Mouse (Mus musculus) thymus, postnatal 0 days (tissue): ENCODE results near the gene Fam126b. TPM values are rescaled to one million over a fixed set of nuclear protein-coding genes. Genes with fewer than 3 reads are reported as not detected.
"Not testable (repeated sequence)": the region's sequence is repeated elsewhere in the genome, so short reads cannot be mapped to it uniquely, and the experiment has no call there.

Source experiments
- DNase-seq: peaks from one replicate; pipeline ENCODE4 v3.0.0-alpha.2; 2015; ENCODE audit warnings: low spot score
- polyA plus RNA-seq: library from polyadenylated mRNA; unstranded; fragments of >200 nt; fragmentation: Nextera tagmentation; extraction: Ambion mirVana; gene quantifications from 2 replicates; pipeline ENCODE4 v1.2.1, GENCODE M21; 2015

The Fam126b gene
- polyA plus RNA-seq, 1 experiment from 2014 or later, result 7.3 TPM

DNA sequence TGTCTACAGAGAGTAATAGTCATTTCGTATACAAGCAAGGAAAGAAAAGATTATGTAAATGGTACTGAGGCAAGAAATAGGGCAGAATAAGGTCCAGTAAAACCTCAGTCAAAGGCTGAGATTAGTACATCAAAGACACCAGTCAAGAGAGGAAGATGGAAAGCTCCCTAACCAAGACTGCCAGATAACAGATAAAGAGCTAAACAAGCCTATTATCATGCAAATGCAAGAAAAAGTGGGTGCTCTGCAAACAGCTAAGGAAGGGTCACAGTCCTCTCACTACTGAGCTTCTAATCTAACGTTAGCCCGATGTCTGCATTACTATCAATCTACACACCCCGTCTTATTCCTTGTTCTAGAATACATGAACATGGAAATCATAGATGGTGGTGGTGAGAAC lies 15.7 kb downstream of the Fam126b start:
- no peak for DNase-seq

DNA sequence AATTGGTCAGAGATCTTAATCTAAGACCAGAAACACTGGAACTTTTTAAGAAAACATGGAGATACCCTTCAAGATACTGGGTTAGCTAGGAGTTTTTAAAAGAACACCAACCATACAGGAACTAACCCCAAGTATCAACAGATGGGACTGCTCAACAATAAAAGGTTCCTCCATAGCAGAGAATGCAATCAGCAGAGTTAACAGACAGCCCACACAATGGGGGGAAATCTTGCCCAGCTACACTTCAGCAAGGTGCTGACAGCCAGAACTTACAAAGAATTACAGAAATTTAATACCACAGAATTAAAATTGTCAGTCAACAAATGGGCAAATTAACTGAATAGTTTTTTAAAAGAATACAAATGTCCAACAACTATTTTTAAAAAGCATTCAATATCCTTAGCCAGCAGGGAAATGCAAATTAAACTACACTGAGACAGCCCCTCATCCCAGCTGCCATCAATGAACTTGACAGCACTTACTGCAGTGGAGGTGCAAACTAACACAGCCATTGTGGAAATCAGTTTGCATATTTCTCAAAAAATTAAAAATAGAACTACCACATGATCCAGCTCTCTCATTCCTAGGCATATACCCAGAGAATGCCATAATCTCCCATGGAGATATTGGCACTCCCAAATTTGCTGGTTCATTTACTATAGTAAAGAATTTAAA lies 17.5 kb downstream of the Fam126b start:
- no peak for DNase-seq

DNA sequence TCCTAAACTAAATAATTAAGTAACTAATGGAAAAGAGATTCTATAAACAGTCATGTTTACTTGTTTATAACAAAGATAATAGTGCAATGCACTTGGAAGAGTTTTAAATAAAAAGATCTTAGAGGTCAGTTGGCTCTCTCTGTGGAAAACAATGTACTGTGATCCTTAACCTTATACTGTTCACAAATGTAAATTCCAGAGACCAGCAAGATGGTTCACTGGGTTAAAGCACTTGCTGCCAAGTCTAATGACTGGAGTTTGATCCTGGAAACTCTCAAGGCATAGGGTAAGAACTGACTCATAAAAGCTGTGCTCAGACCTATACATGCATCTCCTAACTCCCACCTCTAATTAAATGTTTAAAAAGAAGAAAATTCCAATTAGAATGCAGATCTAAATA lies 19.5 kb downstream of the Fam126b start:
- DNase-seq, result no peak

DNA sequence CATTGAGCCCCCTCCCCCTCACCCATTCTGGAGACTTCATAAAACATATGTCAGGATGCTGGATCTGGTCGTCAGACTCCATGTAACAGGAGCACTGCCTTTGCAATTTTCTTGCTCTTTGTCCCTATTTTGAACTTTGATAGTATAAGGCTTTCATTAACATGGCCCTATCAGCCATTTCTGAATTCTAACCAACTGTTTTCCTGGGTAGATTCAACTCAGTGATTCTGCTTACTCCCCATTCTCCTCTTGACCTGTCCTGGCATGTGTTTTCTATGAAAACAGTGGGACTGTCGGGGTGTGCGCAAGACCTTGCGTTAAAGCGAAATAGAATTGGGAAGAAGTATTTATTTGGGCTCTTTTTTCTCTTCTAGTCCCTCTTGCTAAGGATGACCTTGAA lies 21.1 kb downstream of the Fam126b start:
- no peak for DNase-seq

DNA sequence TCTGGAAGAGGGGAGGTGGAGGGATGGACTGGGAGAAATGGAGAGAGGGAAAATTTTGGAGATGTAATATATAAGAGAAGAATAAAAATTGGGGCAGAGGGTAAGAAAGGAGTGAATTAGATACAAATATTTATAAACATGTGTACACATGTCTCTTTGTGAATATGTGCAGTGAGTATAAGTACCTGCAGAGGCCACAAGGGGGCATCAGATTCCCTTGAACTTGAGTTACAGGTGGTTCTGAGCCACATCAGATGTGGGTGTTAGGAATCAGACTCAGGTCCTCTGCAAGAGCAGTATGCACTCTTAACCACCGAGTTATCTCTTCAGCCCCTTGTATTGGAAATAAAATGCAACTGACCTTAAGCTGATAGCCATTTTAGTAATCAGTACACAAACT lies 23.7 kb downstream of the Fam126b start:
- peak; percentile 53 for DNase-seq

DNA sequence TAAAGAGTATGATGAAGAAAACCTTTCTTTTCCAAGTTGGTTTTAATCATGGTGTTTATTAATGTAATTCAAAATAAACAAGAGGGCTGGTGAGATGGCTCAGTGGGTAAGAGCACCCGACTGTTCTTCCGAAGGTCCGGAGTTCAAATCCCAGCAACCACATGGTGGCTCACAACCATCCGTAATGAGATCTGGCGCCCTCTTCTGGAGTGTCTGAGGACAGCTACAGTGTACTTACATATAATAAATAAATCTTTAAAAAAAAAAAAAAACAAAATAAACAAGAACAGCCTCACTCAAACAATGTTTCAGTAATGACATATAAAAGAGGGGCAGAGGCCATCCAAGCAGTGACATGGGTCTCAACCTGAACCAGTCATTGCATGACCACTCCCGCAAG lies 25.8 kb downstream of the Fam126b start:
- DNase-seq, result not testable (repeated sequence)

DNA sequence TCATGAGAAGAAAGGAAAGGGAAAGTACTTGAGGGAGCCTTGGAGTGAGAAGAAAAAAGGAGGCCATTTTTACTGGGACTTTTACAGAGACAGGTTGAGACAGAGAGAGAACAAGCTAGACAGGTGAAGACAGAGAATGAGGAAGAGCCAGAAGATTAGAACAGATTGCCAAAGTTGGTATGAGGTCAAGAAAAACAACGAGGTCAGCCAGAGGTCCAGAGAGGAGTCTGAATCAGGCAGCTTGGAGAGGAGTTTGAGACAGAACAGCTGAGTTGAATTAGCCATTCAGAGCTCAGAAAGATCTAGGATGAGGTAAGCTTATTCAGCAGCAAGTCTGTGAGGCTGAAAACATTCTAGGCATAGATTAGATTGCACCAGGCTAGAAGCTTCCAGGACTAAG lies 44.7 kb downstream of the Fam126b start:
- DNase-seq, result no peak

DNA sequence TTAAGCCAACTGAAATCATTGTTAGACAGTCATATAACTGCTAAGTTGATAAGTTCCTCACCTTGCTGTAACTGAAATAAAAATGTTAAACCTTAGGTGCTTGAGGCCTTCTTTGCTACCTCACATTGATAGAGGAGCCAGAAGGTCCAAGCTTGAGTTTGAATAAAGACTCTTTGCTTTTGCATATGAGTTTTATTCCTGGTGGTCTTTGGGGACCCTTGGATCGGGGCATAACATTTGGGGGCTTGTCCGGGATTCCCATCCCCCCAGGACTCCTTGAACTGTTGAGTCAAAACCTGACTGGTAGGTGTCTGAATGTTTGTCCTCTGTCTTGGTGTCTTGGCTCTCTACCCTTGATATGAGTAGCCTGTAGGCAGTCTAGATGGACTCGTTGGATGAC lies 78.9 kb downstream of the Fam126b start:
- DNase-seq, result no peak

DNA sequence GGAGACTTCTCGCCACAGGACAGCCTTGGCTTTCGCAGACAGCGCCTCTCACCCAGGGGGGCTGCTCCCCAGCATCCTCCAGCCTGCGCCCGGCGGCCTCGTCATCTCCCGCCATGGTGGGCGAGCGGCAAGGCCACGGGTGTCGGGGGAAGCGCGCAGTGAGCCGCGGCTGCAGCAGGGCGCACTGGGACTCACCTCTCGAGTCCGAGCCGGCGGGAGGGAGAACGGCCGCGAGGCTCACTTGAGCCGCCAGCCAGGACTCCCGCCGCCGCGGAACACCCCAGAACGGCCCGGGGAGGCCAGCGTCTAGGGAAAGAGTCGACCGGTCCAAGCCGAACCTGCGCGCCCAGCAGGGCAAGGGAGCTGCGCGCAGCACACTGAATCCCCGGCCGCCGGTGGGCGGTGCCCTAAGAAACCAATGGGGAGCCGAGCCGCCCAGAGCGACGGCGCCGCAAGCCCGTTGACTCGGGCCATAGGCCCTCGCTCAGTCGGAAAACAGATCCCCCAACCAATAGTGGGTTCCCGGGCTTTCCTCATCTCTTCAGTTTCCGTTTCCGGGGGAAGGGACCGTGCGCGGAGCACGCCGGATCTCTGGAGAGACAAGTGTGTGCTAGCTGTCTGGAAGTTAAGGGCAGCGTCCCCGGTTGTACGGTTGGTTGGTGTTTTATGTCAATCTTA lies 81.4 kb downstream of the Fam126b start, which contains the start of gene Orc2:
Gene Orc2 (minus strand): TSS at position 533 of the 678 bp plus-strand sequence.
- DNase-seq, result peak; percentile 92

DNA sequence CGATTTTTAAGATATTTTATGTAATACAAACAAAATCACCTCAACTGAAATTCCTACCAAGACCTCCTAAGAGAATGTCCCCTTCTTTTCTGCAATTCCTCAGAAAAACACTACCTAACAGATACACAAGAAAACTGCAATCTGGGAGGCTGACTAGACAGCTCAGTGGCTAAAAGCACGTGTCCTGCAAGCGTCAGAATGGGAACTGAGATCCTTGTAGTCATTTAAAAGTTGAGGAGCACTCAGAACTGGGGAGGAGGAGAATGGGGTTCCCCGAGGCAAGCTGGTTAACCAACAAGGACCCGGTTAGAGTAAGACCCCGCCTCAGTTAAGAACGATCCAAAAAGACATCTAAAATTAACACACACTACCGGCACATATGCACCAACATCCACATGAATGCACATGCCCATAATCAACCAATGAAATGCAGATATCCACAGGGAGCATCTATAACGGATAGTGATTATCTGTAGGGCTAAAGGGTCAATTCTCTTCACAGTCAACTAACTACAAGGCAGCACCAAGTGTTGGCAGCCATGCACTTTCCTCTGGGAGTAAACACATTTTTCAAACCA lies 82.2 kb downstream of the Fam126b start:
- DNase-seq, result no peak

DNA sequence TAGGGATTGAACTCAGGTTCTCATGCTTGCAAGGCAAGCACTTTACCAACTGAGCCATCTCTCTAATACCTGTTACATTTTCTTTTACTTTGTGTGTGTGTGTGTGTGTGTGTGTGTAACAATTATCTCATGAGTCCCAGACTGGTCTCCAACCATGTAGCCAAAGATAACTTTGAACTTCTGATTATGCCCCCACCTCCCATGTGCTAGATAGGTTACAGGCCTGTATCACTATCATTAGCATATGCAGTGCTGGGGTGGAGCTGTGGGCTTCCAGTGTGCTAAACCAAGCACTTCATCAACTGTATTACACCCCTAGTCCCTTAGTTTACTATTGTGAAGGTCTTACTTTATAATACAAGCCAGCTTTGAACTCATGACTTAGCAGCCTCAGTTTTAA lies 83.0 kb downstream of the Fam126b start:
- DNase-seq, result no peak

DNA sequence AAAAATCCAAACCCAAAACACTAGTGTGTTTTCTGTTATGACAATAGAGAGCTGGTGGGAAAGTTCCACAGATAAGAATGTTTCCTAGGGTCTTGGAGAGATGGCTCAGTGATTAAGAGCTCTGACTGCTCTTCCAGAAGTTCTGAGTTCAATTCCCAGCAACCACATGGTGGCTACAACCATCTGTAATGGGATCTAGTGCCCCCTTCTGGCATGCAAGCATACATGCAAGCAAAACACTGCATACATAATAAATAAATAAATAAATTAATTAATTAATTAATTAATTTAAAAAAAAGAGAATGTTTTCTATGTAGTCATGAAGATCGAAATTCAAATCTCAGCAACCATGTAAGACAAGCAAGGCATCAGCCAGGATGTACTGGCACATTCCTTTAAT lies 87.4 kb downstream of the Fam126b start:
- no peak for DNase-seq

DNA sequence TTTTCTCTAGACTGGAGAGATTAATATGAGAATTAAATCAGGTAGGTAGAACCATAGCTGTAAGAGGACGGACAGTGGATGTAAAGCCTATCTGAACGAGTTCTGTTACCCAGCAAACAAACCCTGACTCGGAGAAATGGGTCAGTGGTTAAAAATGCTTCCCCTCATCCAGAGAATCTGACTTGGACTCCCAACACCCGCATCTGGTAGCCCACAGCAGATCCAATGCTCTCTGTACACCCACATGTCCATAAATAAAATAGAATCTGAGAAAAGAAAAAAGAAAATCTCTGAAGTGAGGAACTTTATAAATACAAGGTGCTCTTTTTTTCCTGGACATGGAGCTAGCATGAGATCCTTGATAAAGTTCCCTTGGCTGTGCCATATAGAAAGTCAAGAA lies 88.4 kb downstream of the Fam126b start:
- no peak for DNase-seq

DNA sequence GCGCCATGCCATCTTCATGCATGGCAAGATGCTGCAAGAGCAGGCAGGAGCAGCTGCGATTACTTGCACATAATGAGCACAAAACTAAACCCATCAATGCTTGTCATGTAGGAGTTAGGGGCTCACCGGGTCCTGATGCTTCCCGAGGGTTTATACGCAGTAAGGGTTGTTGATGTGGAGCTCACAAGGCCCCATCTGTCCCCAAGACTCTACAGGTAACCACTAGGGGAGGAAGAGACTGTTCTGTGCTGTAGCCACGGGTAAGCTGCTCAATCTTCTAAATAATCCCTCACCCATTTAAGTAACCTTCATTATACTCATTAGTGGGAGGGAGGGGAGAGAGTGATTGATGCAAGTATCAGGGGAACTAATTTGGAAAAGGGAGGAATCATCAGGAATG lies 90.5 kb downstream of the Fam126b start:
- no peak for DNase-seq

DNA sequence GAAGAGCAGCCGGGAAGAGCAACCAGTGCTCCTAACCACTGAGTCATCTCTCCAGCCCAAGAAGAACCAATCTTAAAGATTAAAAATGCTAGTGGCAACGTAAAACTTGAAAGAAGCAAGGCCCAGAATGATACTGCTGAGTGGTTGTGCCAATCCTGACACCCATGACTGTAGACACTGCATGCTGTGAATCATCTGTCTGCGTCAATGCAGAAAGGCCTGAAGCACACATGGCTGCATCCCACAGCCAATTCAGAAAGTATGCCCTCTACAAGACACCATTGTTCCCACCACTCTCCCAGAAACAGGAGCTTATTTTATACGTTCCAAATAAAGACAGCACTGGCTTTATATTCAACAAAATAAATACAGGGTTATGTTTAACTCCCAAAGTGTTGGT lies 103.5 kb downstream of the Fam126b start:
- DNase-seq, result no peak

DNA sequence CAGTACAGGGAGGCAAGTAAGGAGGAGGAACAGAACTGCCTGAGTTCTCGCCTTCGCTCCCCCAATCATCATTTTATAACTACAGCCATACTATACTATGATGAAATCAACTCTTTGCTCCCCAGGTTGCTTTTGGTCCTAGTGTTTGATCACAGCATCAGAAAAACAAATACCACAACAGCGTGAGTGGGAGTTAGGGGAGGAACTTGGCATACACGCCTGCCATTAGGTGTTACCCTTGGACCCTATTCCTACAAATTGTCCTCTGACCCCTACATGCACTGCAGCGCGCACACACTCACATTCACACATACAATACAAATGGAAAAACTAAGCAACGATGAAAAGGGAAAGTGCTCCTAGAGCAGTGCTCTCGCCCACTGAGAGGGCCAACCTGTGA lies 110.5 kb downstream of the Fam126b start:
- DNase-seq, result no peak

Other genes starting within 250 kb of the Fam126b start
- gene Bzw1, start 193.4 kb downstream of the Fam126b start, polyA plus RNA-seq, result 437 and 440 TPM in 2 replicates
- gene Clk1, start 162.3 kb downstream of the Fam126b start, polyA plus RNA-seq, result 239 and 257 TPM in 2 replicates
- 25.6 and 25.7 TPM in 2 replicates for gene Nif3l1, start 141.2 kb downstream of the Fam126b start, polyA plus RNA-seq
- gene Ppil3, start 140.8 kb downstream of the Fam126b start, polyA plus RNA-seq, result 68.1 and 78.5 TPM in 2 replicates
- gene Orc2, start 81.2 kb downstream of the Fam126b start, polyA plus RNA-seq, result 32.9 and 36.5 TPM in 2 replicates
- 276 and 280 TPM in 2 replicates for gene Ndufb3, start 61 bp upstream of the Fam126b start, polyA plus RNA-seq
- 0.14 and 0.35 TPM in 2 replicates for gene Als2cr12, start 109.7 kb upstream of the Fam126b start, polyA plus RNA-seq
- gene Cflar, start 125.2 kb upstream of the Fam126b start, polyA plus RNA-seq, result 99.4 and 118 TPM in 2 replicates
- gene Casp8, start 209.1 kb upstream of the Fam126b start, polyA plus RNA-seq, result 56.4 and 67.7 TPM in 2 replicates